Mouse (Mus musculus): Measurements from ENCODE around the gene B4galnt3. TPM values are rescaled to one million over a fixed set of nuclear protein-coding genes. Genes with fewer than 3 reads are reported as not detected.

B4galnt3 gene
- total RNA-seq, 2 experiments from 2014 or later, result 5.6 to 6.6 TPM

DNA sequence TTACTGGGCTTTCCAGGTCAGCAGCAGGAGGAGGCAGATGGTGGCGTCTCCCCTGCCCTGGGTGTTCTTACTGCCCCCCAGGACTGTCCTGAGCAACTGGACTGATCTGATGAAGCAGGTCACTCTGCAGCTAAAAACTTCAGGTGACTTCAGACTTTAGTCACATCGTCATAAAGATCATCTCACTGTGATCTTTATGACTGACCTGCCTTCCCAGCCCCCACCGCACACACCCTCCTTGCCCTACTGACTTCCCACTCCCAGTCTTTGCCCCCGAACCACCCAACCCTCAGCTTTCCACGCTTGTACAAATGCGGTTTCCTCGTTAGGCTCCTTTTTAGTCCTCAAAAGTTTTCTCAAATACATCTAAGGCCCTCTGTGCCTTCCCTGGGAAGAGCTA lies 67.3 kb downstream of the B4galnt3 start:
- DNase-seq (ENCODE audit: low spot score in 2 of 2), result no peak

DNA sequence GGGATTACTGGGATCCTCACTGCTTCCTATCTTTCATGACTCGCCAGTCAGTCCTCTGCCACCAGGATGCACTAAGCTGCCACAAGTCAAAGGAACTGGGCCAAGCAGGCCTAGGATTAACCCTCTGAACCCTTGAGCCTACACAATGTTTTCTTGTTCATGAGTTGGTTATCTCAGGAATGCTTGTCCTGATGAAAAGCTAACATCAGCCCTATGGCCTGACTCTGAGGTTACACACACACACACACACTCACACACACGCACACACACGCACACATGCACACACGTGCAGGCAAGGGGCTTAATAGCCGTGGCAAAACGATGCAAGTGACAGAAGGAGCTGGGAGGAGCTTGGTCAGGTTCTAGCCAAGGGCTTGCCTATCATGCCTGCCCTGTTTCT lies 69.0 kb downstream of the B4galnt3 start:
- DNase-seq (ENCODE audit: low spot score in 2 of 2), result no peak

GRCm38 (mm10) chr6:120222669-120223068 lies 71.7 kb downstream of the B4galnt3 start:
- DNase-seq (ENCODE audit: low spot score in 2 of 2), result peak; percentile 67 to 71

GRCm38 (mm10) chr6:120219281-120219680 lies 75.1 kb downstream of the B4galnt3 start:
- DNase-seq (ENCODE audit: low spot score in 2 of 2), result no peak

- no peak for DNase-seq (ENCODE audit: low spot score in 2 of 2)
Measured at GRCm38 (mm10) chr6:120216702-120217101, 77.7 kb downstream of the B4galnt3 start.

DNA sequence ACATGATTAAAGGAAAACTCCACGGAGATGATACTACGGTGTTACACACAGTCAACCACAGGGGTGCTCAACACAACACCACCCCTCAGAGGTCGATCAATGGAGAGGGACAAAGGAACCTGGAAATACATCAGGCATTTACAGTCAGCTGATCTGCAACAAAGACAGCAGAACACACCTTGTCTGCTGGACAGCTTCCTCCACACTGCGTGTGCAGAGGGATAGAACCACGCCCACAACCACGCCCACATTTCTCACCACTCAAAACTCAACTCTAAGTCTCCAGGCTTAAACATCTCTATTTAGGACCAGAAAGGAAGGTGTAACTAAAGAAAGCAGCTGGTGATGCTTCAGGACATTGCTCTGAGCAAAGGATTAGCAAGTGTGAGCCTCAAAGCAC lies 82.8 kb downstream of the B4galnt3 start:
- DNase-seq (ENCODE audit: low spot score in 2 of 2), result no peak

- DNase-seq (ENCODE audit: low spot score in 2 of 2), result no peak
Measured at GRCm38 (mm10) chr6:120206586-120206985, 87.8 kb downstream of the B4galnt3 start.

- DNase-seq (ENCODE audit: low spot score in 2 of 2), result no peak
Measured at GRCm38 (mm10) chr6:120202406-120202805, 92.0 kb downstream of the B4galnt3 start.

DNA sequence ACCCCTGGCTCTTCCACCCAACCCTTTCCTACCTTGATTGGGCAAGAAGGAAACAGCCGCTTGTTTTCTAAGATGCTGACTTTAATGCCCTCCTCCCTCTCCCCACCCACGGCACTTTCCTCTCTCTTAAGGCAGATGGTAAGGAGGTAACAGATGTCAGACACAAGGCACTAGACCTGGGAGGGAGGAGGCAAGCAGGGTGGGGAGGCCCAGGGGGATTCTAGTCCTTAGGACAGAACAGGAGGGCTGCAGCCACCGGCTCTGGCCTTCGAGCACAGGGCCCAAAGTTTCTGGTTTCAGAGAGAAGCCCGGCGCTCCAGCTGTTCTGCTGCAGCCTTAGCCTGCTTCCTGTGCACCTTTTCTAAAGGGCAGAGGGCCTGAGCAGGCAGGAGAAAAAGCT lies 92.4 kb downstream of the B4galnt3 start:
- DNase-seq (ENCODE audit: low spot score in 2 of 2), result no peak

DNA sequence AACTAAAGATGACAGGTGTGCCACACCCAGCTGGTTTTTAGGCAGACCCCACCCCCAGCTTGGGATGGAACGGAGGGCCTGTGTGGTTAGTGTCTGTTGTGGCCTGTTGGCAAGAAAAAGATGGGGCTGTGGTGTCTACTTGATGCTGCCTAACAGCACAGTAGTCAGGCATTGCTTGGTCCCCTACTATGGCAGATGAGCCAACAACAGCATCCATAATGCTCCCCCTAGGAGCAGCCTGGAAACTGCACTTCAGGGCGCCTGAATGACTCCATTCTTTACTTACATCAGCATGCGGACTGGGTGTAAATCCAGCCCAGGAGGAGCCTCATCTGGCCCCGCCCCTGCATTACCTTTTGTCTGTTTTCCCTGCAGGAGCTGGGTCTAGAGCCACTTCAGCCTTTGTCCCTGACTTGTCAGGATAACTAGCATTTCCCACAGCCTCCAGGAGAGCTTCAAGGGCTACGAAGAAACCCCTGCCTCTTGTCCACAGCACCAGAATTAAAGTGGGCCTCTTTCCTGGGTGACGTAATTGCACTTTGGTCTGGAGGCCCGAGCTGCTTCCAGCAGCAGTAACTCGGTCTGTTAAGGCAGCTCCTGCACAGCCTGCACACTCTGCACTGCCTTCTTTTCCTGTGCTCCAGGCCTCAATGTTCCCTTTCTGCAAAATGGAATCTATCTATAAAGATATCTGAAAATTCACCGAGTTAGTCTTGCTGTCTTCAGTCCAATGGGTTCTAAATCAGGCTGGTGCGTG lies 94.5 kb downstream of the B4galnt3 start:
- no peak for DNase-seq (ENCODE audit: low spot score in 2 of 2)

GRCm38 (mm10) chr6:120197964-120198363 lies 96.4 kb downstream of the B4galnt3 start:
- peak; percentile 82 for DNase-seq (ENCODE audit: low spot score in 2 of 2)

- DNase-seq (ENCODE audit: low spot score in 2 of 2), result no peak
Measured at GRCm38 (mm10) chr6:120196837-120197236, 97.5 kb downstream of the B4galnt3 start.

DNA sequence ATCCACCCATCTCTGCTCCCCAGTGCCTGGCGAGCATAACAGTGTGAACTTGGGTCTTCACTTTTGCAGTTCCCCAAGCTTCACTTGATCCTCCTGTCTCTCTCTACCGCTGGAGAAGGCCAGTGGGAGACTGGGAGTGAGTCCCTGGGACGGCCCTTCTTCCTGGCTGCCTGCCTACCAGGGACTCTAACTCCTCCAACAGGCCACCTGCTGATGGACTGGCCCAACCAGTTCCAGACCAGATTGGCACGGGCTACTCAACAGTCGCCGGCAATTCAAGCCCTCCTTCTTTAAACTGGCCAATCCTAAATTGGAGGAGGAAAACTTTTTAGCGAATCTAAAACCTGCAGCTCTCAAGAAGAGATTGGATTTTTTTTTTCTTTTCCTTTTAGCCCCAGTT lies 99.4 kb downstream of the B4galnt3 start:
- no peak for DNase-seq (ENCODE audit: low spot score in 2 of 2)

DNA sequence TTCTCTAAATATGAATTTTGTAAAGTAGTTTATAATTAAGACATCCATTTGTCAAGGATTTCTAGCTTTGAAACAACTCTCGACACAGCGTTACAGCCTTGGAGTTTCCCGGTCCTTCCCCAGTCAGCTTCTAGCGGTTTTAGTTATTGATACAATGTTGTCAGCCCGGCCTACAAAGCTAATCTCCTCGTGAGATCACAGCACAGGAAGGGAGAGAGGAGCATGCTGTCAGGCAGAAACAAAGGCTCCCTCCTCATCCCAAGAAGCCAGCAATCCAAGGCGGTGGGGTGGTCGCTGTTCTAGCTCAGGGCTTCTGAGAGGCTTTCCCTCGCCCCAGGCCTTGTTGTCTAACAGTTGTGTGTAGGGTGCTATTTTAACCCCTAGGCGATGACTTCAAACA lies 100.1 kb downstream of the B4galnt3 start:
- no peak for DNase-seq (ENCODE audit: low spot score in 2 of 2)

- no peak for DNase-seq (ENCODE audit: low spot score in 2 of 2)
Measured at GRCm38 (mm10) chr6:120193793-120194192, 100.6 kb downstream of the B4galnt3 start.

- DNase-seq (ENCODE audit: low spot score in 2 of 2), result peak; percentile 83
Measured at GRCm38 (mm10) chr6:120193174-120193573, 101.2 kb downstream of the B4galnt3 start.

DNA sequence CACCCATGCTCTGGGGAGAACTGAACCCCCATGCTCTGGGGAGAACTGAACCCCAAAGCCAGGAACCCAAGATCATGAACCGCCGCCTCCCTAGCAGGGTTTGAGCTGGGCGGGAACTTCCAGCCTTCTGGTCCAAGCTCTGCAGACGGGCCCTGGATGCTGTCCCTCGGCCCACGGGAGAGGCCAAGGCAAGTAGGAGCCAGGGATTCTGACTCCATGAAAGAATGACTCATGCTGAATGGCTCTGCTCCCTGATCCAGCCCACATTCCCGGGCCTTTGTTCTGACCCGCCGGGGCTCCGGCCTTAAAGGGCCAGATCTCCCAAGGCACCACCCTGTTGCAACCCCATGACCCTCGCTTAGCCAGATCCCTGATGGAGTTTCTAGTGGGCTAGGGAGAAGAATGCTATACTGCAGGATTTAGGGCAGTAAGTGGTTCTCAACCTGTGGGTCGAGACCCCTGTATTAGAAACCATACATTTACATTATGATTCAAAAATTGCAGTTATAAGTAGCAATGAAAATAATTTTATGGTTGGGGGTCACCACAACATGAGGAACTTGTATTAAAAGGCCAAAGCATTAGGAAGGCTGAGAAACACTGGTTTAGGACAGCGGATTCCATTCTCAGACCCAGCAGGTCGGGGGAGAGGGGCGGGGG lies 102.0 kb downstream of the B4galnt3 start:
- peak; percentile 68 to 69 for DNase-seq (ENCODE audit: low spot score in 2 of 2)

DNA sequence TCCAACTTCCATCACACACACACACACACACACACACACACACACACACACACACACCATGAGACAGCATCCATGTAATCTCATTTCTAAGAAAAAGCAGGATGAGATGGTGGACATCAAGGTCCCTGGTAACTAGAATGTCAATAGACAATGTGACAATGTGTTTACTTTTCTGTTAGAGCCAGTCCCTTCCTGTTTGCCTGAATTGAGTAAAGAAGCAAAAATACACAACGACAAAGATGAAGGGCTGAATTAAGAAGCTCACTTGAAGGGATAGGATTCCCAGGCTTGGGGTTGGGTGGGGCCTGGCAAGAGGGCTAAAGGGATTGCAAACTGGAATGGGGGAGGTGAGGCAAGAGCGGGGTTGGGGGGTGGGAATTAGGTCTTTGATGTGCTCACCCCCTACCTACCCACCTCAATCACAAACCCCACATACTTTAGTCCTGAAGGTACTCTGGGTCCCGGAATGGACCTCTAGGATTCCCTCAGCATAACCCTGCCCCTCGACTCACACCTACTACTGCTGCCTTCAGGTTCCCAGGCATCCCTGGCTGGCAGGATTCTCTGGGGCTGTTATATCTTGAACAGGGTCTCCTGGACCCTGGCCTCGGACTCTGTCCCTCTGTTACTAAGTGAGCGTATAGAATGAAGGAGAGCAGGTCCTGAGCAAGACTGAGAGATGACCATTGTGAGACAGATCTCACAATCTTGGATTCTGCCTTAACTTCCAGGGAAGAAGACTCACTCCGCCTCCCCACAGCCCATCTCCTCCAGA lies 102.8 kb downstream of the B4galnt3 start:
- peak in 1 of 2 experiments; percentile 11 for DNase-seq (ENCODE audit: low spot score in 2 of 2)

GRCm38 (mm10) chr6:120190912-120191311 lies 103.4 kb downstream of the B4galnt3 start:
- DNase-seq (ENCODE audit: low spot score in 2 of 2), result peak; percentile 36 to 54

- no peak for DNase-seq (ENCODE audit: low spot score in 2 of 2)
Measured at GRCm38 (mm10) chr6:120190365-120190764, 104.0 kb downstream of the B4galnt3 start.

GRCm38 (mm10) chr6:120189287-120189686 lies 105.1 kb downstream of the B4galnt3 start:
- peak in 1 of 2 experiments; percentile 10 for DNase-seq (ENCODE audit: low spot score in 2 of 2)

All from adrenal gland, adult 18-20 months (tissue).